Mouse (Mus musculus) common myeloid progenitor, adult 5-6 weeks (primary cell): ENCODE results near the gene Actn4. TPM values are rescaled to one million over a fixed set of nuclear protein-coding genes. Genes with fewer than 3 reads are reported as not detected.

Experiments used
- ATAC-seq: replicated peaks from 2 replicates; pipeline ENCODE4 v1.8.0; 2016; ENCODE audit warnings: low read depth, mild to moderate bottlenecking, moderate TSS enrichment, inconsistent platforms; ENCODE audit not compliant: poor library complexity, severe bottlenecking
- total RNA-seq: library from RNA; stranded (forward); fragments of 200-1000, 187-1606 nt; gene quantifications from 2 replicates; pipeline ENCODE4 v1.2.3, GENCODE M21; 2017

Gene Actn4
- total RNA-seq: 42.6 and 76.9 TPM in 2 replicates

GRCm38 (mm10) chr7:28961927-28962670 is at the start of gene Actn4:
TSS of gene Actn4 (minus strand) at chr7:28962340.
- ATAC-seq: peak; percentile 90

- ATAC-seq: peak; percentile 61
Observed at GRCm38 (mm10) chr7:29008714-29009113, 46.6 kb upstream of the Actn4 start.

- ATAC-seq: no peak
Observed at GRCm38 (mm10) chr7:29008171-29008570, 46.0 kb upstream of the Actn4 start.

- peak; percentile 42 for ATAC-seq
Observed at GRCm38 (mm10) chr7:29007224-29008101, 45.3 kb upstream of the Actn4 start.

- peak; percentile 96 for ATAC-seq
Observed at GRCm38 (mm10) chr7:29000651-29001605, 38.8 kb upstream of the Actn4 start.

- no peak for ATAC-seq
Observed at GRCm38 (mm10) chr7:28993402-28993801, 31.3 kb upstream of the Actn4 start.

- no peak for ATAC-seq
Observed at GRCm38 (mm10) chr7:28992997-28993396, 30.9 kb upstream of the Actn4 start.

- ATAC-seq: no peak
Observed at GRCm38 (mm10) chr7:28991616-28992015, 29.5 kb upstream of the Actn4 start.

- no peak for ATAC-seq
Observed at GRCm38 (mm10) chr7:28990766-28991273, 28.7 kb upstream of the Actn4 start.

- ATAC-seq: no peak
Observed at GRCm38 (mm10) chr7:28985207-28985606, 23.1 kb upstream of the Actn4 start.

GRCm38 (mm10) chr7:28984452-28984851 is 22.3 kb upstream of the Actn4 start:
- ATAC-seq: no peak

GRCm38 (mm10) chr7:28983849-28984248 is 21.7 kb upstream of the Actn4 start:
- ATAC-seq: no peak

GRCm38 (mm10) chr7:28983141-28983564 is 21.0 kb upstream of the Actn4 start:
- ATAC-seq: peak; percentile 18

GRCm38 (mm10) chr7:28982274-28983013 is 20.3 kb upstream of the Actn4 start:
- ATAC-seq: peak; percentile 66

GRCm38 (mm10) chr7:28981651-28982273 is 19.6 kb upstream of the Actn4 start, which contains the start of the genes Eif3k and Map4k1:
TSS of gene Eif3k (minus strand) at chr7:28981864.
TSS of gene Map4k1 (plus strand) at chr7:28982050.
- peak; percentile 90 for ATAC-seq

GRCm38 (mm10) chr7:28977556-28977955 is 15.4 kb upstream of the Actn4 start:
- no peak for ATAC-seq

- ATAC-seq: no peak
Observed at GRCm38 (mm10) chr7:28973025-28973424, 10.9 kb upstream of the Actn4 start.

- peak; percentile 76 for ATAC-seq
Observed at GRCm38 (mm10) chr7:28972542-28972985, 10.4 kb upstream of the Actn4 start.
